In genomic region chr10:69939144-69939543, GRCm38 (mm10) we compare ENCODE assay signal across 27 mouse cellular contexts.
DNase-seq lines count a peak whose midpoint lies in the region; ATAC-seq and TF ChIP-seq lines count a peak whose summit lies in the region.
"Had no signal": no experiment of that assay in that cellular context is flagged by ENCODE, and none has a peak within 500 bp of the region (broad histone marks: within the 10 kb centered on the region; RNA-seq: fewer than 3 reads in every experiment).

No protein-coding gene starts in this region.

- 0 out of 2 replicates have a peak, but pooled peaks cover 5% of the 10 kb centered on the region for H3K9me3 ChIP-seq in kidney, embryonic 14.5 days (ENCODE audit: control insufficient read depth, low read length)
- H3K9me3 ChIP-seq in liver, embryonic 11.5 days (ENCODE audit: control insufficient read depth, low read length), result no peaks in the 10 kb centered on the region
- no peaks in the 10 kb centered on the region for H3K9me3 ChIP-seq in intestine, embryonic 16.5 days (ENCODE audit: control insufficient read depth, low read length)
- H3K9me3 ChIP-seq: embryonic facial prominence, embryonic 12.5 days; embryonic facial prominence, embryonic 15.5 days; heart, embryonic 10.5 days had no signal

- no peaks in the 10 kb centered on the region for H3K27me3 ChIP-seq in kidney, adult 2 months (replicated peaks; ENCODE audit: control insufficient read depth, insufficient read depth, low read length)
- no peaks in the 10 kb centered on the region for H3K27me3 ChIP-seq in kidney, embryonic 14.5 days (ENCODE audit: control insufficient read depth, insufficient read depth, low read length)
- no peaks in the 10 kb centered on the region for H3K27me3 ChIP-seq in liver, adult 2 months (ENCODE audit: control insufficient read depth, insufficient read depth, low read length)
- no peaks in the 10 kb centered on the region for H3K27me3 ChIP-seq in liver, embryonic 11.5 days (replicated peaks; ENCODE audit: control insufficient read depth, insufficient read depth, low read length)
- no peaks in the 10 kb centered on the region for H3K27me3 ChIP-seq in intestine, embryonic 16.5 days (replicated peaks; ENCODE audit: control insufficient read depth, insufficient read depth, low read length)
- H3K27me3 ChIP-seq: CH12.LX; embryonic facial prominence, embryonic 12.5 days; embryonic facial prominence, embryonic 15.5 days; heart, embryonic 13.5 days; Patski had no signal

- no peak overlapping the region for H3K9ac ChIP-seq in kidney, embryonic 14.5 days (ENCODE audit: low read depth, low read length)
- no peak overlapping the region for H3K9ac ChIP-seq in liver, adult 2 months (ENCODE audit: low read depth, low read length)
- H3K9ac ChIP-seq in liver, embryonic 11.5 days (ENCODE audit: low read depth, low read length), result no peak overlapping the region
- H3K9ac ChIP-seq in intestine, embryonic 16.5 days (ENCODE audit: low read depth, low read length), result no peak overlapping the region
- H3K9ac ChIP-seq: embryonic facial prominence, embryonic 12.5 days; embryonic facial prominence, embryonic 15.5 days; forebrain, postnatal 0 days; heart, embryonic 13.5 days; hindbrain, embryonic 14.5 days had no signal

- no peak for TF ChIP-seq POLR2A in kidney, adult 2 months (IDR thresholded peaks at IDR 0.05; ENCODE audit: low read depth, low read length)
- no peak for TF ChIP-seq POLR2A in liver, adult 2 months (IDR thresholded peaks at IDR 0.05; ENCODE audit: extremely low read depth, insufficient read depth, low read length)

- no peak overlapping the region for H3K4me3 ChIP-seq in kidney, adult 2 months (ENCODE audit: insufficient read depth, low read depth, low read length)
- no peak overlapping the region for H3K4me3 ChIP-seq in kidney, embryonic 14.5 days (ENCODE audit: low read length)
- H3K4me3 ChIP-seq in liver, adult 2 months (ENCODE audit: insufficient read depth, low read depth, low read length), result no peak overlapping the region
- H3K4me3 ChIP-seq in liver, embryonic 11.5 days (ENCODE audit: low read depth, low read length), result no peak overlapping the region
- H3K4me3 ChIP-seq in intestine, embryonic 16.5 days (ENCODE audit: low read length), result no peak overlapping the region
- H3K4me3 ChIP-seq: embryonic facial prominence, embryonic 12.5 days; embryonic facial prominence, embryonic 15.5 days; heart, adult 2 months; heart, embryonic 10.5 days; heart, embryonic 13.5 days had no signal

- peak; percentile 53 for DNase-seq in kidney, adult 2 months
- DNase-seq in liver, adult 2 months (ENCODE audit: extremely low read depth, low read depth, low spot score), result peak; percentile 70
- DNase-seq in liver, embryonic 11.5 days (ENCODE audit: low spot score), result no peak
- no peak for DNase-seq in right cerebral cortex, postnatal 25 days
- DNase-seq: adrenal gland, postnatal 10 days; adrenal gland, postnatal 36 days; B cell, adult 2 months; cerebellum, adult 18-20 months; cerebellum, adult 9-11 months; cerebellum, postnatal 25 days; forebrain, postnatal 0 days; gastrocnemius, postnatal 10 days; gastrocnemius, postnatal 36 days; heart, adult 2 months; heart, postnatal 14 days; heart, postnatal 4 days had no signal

- peaks cover 18% of the 10 kb centered on the region for H3K4me1 ChIP-seq in kidney, adult 2 months (ENCODE audit: control insufficient read depth, insufficient read depth, low read length)
- no peaks in the 10 kb centered on the region for H3K4me1 ChIP-seq in kidney, embryonic 14.5 days (ENCODE audit: control insufficient read depth, insufficient read depth, low read length)
- peaks cover 10% of the 10 kb centered on the region for H3K4me1 ChIP-seq in liver, adult 2 months (ENCODE audit: control insufficient read depth, insufficient read depth, low read length)
- H3K4me1 ChIP-seq in liver, embryonic 11.5 days (replicated peaks; ENCODE audit: control insufficient read depth, insufficient read depth, low read length), result no peaks in the 10 kb centered on the region
- 0 out of 2 replicates have a peak, but pooled peaks cover 4% of the 10 kb centered on the region for H3K4me1 ChIP-seq in intestine, embryonic 16.5 days (ENCODE audit: control insufficient read depth, insufficient read depth, low read length)
- H3K4me1 ChIP-seq: embryonic facial prominence, embryonic 12.5 days; embryonic facial prominence, embryonic 15.5 days had no signal

- H3K4me2 ChIP-seq in kidney, embryonic 14.5 days (replicated peaks; ENCODE audit: low read depth, low read length), result no peak overlapping the region
- H3K4me2 ChIP-seq in liver, embryonic 11.5 days, result no peak overlapping the region
- no peak overlapping the region for H3K4me2 ChIP-seq in intestine, embryonic 16.5 days (ENCODE audit: low read depth, low read length)
- H3K4me2 ChIP-seq: embryonic facial prominence, embryonic 12.5 days; embryonic facial prominence, embryonic 15.5 days; heart, embryonic 13.5 days; hindbrain, embryonic 14.5 days had no signal

- H3K79me2 ChIP-seq in liver, adult 2 months (ENCODE audit: control insufficient read depth, insufficient read depth, low read length), result no peaks in the 10 kb centered on the region

- H3K36me3 ChIP-seq in kidney, adult 2 months (ENCODE audit: control insufficient read depth, insufficient read depth, low read length), result peaks cover 1% of the 10 kb centered on the region; the same call in 1 of the 2 replicates
- H3K36me3 ChIP-seq in kidney, embryonic 14.5 days (ENCODE audit: control insufficient read depth, insufficient read depth, low read length), result peaks cover 10% of the 10 kb centered on the region; the same call in 1 of the 2 replicates
- H3K36me3 ChIP-seq in liver, adult 2 months (ENCODE audit: control insufficient read depth, insufficient read depth, low read length), result no peaks in the 10 kb centered on the region
- H3K36me3 ChIP-seq in liver, embryonic 11.5 days (ENCODE audit: control insufficient read depth, insufficient read depth, low read length), result no peaks in the 10 kb centered on the region
- no peaks in the 10 kb centered on the region for H3K36me3 ChIP-seq in intestine, embryonic 16.5 days (ENCODE audit: control insufficient read depth, insufficient read depth, low read length)
- H3K36me3 ChIP-seq: embryonic facial prominence, embryonic 15.5 days; G1E had no signal

- no peak for TF ChIP-seq CTCF in kidney, adult 2 months (conservative IDR thresholded peaks at IDR 0.05; ENCODE audit: insufficient read depth, insufficient read length, low read depth, low read length)
- TF ChIP-seq CTCF in liver, adult 2 months (IDR thresholded peaks at IDR 0.05; ENCODE audit: low read depth, low read length), result no peak

- 32% methylated on average over 7 of the region's 7 CpGs for WGBS in kidney, adult 2 months
- WGBS in kidney, embryonic 14.5 days, result 86% methylated on average over 7 of the region's 7 CpGs
- WGBS in liver, adult 2 months, result 53% methylated on average over 7 of the region's 7 CpGs
- 88% methylated on average over 7 of the region's 7 CpGs for WGBS in liver, embryonic 11.5 days
- 55% methylated on average over 7 of the region's 7 CpGs for WGBS in intestine, embryonic 16.5 days

- no peak for ATAC-seq in kidney, embryonic 14.5 days (ENCODE audit: low FRiP score, low TSS enrichment)
- no peak for ATAC-seq in liver, embryonic 11.5 days (replicated peaks; ENCODE audit: low FRiP score)
- ATAC-seq in intestine, embryonic 16.5 days, result peak; percentile 58
- ATAC-seq: forebrain, embryonic 14.5 days; forebrain, postnatal 0 days; Patski had no signal

- H3K27ac ChIP-seq in kidney, adult 2 months (ENCODE audit: insufficient read depth, low read depth, low read length), result 0 out of 2 replicates have a peak overlapping the region, but pooled peaks have one; percentile 37
- no peak overlapping the region for H3K27ac ChIP-seq in kidney, embryonic 14.5 days (ENCODE audit: low read depth, low read length)
- no peak overlapping the region for H3K27ac ChIP-seq in liver, adult 2 months (replicated peaks; ENCODE audit: insufficient read depth, low read depth, low read length)
- no peak overlapping the region for H3K27ac ChIP-seq in liver, embryonic 11.5 days (ENCODE audit: low read depth, low read length)
- peak overlapping the region; percentile 78 for H3K27ac ChIP-seq in intestine, embryonic 16.5 days (ENCODE audit: low read length)
- H3K27ac ChIP-seq: embryonic facial prominence, embryonic 12.5 days; embryonic facial prominence, embryonic 15.5 days; heart, adult 2 months; heart, embryonic 10.5 days; heart, embryonic 13.5 days; hindbrain, embryonic 14.5 days had no signal

Comparison
In these comparisons a context has a peak if more than half of its experiments do, and no peak if none do; other contexts are left out.
1. DNase-seq: peak in kidney, adult 2 months (single experiment) and liver, adult 2 months (single experiment); none in liver, embryonic 11.5 days (single experiment) and right cerebral cortex, postnatal 25 days (single experiment).
2. H3K27ac ChIP-seq: peak in kidney, adult 2 months (single experiment) and intestine, embryonic 16.5 days (single experiment); none in kidney, embryonic 14.5 days (single experiment), liver, adult 2 months (single experiment) and liver, embryonic 11.5 days (single experiment).